Mouse (Mus musculus): Measurements from ENCODE around the gene Cenpv.
"Not testable (repeated sequence)": the region's sequence is repeated elsewhere in the genome, so short reads cannot be mapped to it uniquely, and the experiment has no call there.

Gene Cenpv

DNA sequence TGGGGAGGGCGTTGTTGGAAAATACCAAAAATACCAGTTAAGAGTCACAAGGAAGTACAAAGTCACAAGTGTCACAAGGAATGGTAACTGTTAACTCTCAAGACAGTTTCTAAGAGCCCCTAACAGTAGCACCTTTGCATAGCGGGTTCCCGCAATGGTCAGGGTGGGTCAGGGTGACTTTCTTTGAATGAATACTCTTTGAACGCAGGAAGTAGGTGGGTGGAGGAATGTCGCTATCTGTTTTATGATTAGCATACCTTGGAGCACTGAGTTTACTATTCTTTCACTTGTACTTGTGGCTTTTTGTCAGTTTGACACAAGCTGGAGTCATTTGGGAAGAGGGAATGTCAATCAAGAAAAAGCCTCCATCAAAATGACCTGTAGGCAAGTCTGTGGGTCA lies 30.2 kb downstream of the Cenpv start:
- DNase-seq (ENCODE audit: low spot score in 2 of 2), result not testable (repeated sequence)

DNA sequence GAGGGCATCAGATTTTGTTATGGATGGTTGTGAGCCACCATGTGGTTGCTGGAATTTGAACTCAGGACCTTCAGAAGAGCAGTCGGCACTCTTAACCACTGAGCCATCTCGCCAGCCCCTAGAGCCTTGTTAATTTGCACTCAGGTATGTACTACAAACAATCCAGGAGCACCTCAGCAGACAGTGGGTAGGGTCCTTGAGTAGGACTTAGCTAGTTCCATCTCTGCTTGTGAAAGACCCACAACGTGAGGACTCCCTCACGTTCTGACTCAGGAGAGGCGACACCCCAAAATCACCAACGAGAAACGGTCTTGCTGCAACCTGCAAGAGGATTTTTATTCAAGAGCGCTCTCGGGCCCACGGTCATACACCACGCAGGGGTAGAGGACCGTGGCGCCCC lies 30.7 kb downstream of the Cenpv start:
- not testable (repeated sequence) for DNase-seq (ENCODE audit: low spot score in 2 of 2)

GRCm38 (mm10) chr11:62507683-62508082 lies 31.4 kb downstream of the Cenpv start:
- no peak for DNase-seq (ENCODE audit: low spot score in 2 of 2)

DNA sequence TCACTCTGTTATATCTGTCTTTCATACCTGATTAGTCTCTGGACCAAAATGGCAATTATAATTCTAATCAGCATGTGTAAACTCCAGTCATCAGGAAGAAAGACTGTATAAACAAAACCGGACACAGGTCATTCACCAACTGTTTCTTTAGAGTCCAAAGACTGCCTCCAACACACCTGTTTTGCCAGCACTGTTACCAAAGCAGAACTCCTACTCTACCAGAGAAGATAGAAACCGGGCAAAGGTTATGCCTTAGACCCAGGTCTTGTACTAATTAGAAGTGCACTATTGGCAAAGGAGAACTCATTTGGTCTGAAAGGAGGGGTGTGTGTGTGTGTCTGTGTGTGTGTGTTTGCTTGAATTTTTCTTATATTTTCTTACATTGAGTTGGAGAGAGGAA lies 38.5 kb downstream of the Cenpv start:
- no peak for DNase-seq (ENCODE audit: low spot score in 2 of 2)

GRCm38 (mm10) chr11:62498802-62499201 lies 40.3 kb downstream of the Cenpv start:
- no peak for DNase-seq (ENCODE audit: low spot score in 2 of 2)

DNA sequence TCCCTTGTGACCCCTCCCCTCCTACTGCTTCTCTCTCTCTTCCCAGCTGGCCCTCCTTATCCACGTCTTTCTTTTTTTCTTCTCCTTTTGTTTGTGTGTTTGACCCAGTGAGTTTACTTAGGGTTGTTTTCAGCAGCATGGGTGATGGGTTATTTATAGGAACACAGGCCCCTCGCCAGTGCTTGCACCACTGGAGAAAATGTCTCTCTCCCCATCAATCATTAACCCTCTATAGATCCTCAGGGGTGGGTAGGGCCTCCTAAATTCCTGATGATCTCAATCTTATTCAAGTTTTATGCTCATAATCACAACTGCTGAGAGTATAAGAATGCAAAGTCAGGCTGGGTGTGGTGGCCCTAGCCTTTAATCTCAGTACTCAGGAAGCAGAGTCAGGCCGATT lies 41.9 kb downstream of the Cenpv start:
- no peak for DNase-seq (ENCODE audit: low spot score in 2 of 2)

DNA sequence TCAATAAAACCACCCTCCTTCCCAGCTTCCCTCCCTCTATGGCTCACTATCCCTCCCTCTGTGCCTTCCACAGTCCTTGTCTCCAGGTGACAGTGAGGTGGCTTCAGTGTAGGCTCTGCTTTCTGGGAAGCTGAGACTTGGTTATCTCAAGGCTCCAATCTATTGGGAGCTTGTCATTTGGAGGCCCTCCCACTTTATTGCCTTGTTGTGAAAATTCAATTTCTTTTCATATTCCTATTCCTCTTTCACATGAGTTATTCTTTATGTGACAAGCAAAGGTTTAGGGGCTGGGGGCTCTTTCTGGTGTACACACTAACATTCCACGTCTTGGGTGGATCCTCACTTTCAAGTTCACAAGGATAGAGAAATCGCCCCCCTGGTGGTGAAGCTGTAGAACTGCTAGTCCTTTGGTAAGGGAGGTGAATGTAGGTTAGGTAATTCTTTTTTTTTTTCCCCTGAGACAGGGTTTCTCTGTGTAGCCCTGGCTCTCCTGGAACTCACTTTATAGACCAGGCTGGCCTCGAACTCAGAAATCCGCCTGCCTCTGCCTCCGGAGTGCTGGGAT lies 42.8 kb downstream of the Cenpv start:
- no peak for DNase-seq (ENCODE audit: low spot score in 2 of 2)

- no peak for DNase-seq (ENCODE audit: low spot score in 2 of 2)
Measured at GRCm38 (mm10) chr11:62495276-62495801, 43.7 kb downstream of the Cenpv start.

GRCm38 (mm10) chr11:62494754-62495275 lies 44.2 kb downstream of the Cenpv start:
- DNase-seq (ENCODE audit: low spot score in 2 of 2), result peak; percentile 11 to 29

DNA sequence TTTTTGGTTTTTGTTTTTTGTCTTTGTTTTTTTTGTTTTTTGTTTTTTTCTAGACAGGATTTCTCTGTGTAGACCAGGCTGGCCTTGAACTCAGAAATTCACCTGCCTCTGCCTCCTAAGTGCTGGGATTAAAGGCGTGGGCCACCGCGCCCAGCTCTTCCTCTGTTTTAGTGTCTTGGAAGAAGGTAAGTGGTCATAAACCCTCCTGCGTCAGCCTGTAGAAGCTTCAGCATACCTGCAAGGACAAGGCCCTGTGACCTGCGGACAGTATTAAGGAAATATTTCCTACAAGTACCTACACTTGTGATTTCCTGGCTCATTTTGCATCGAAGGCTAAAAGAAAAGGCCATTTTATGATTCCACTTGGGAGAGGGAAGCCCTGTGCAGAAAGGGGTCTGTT lies 45.4 kb downstream of the Cenpv start:
- no peak for DNase-seq (ENCODE audit: low spot score in 2 of 2)

- DNase-seq (ENCODE audit: low spot score in 2 of 2), result no peak
Measured at GRCm38 (mm10) chr11:62487540-62488350, 51.3 kb downstream of the Cenpv start.

DNA sequence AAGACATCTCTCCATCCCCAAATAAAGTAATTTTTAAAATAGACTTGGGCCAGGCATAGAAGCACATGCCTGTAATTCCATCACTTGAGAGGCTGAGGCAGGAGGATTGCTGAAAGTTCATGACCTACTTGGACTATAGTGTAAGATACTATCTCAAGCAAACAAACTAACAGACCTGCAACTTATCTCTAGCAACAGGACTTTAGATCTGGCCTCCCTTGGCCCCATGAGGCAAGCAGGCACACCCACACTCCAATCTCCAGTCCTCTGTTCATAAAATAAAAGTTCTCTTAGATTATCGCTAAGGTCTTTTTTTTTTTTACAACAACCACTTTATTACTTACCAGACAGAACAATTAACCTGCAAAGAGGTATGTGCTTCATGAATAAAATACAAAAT lies 52.1 kb downstream of the Cenpv start:
- DNase-seq (ENCODE audit: low spot score in 2 of 2), result no peak

DNA sequence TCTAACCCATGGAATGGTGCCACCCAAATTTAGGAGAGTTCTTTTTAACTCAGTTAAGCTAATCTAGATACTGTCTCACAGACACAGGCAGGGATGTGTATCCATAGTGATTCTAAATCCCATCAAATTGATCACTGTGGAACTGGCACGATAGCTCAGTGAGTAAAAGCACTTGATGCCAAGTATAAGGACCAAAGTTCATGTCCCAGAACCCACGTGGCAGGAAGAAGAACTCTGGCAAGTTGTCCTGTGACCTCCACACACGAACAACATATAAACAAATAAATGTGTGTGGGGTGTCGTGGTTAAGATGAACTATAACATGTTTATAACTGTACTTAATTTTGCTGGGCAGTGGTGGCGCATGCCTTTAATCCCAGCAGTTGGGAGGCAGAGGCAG lies 59.5 kb downstream of the Cenpv start:
- no peak for DNase-seq (ENCODE audit: low spot score in 2 of 2)

- no peak for DNase-seq (ENCODE audit: low spot score in 2 of 2)
Measured at GRCm38 (mm10) chr11:62478931-62479330, 60.1 kb downstream of the Cenpv start.

DNA sequence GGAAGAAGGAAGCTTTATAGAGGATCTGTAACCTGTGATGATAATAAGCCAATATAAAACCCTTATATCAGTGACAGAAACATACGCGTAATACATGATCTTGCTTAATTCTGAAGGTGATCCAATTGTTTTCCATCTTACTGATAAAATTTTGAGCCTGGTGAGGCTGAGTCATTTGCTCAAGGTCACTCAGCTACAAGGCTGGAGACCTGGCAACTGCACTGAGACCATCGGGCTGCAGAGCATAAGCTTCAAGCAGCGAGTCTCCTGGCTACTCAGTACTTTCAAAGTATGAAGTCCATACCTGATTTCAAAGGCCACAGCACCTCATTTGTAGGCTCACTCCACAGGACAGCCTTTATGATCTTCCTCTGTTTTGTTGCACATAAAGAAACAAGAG lies 62.9 kb downstream of the Cenpv start:
- no peak for DNase-seq (ENCODE audit: low spot score in 2 of 2)
